Mouse (Mus musculus) hindbrain, embryonic 11.5 days (tissue): ENCODE results near the gene Stradb. TPM values are rescaled to one million over a fixed set of nuclear protein-coding genes. Genes with fewer than 3 reads are reported as not detected.
"Not testable (repeated sequence)": the region's sequence is repeated elsewhere in the genome, so short reads cannot be mapped to it uniquely, and the experiment has no call there.

ENCODE experiments used
- ATAC-seq: fragments of 200-750 bp; cut with Nextera tagmentation; 2 replicates; pipeline ENCODE4 v1.8.0; 2017; ENCODE audit warnings: mild to moderate bottlenecking, moderate TSS enrichment, moderate library complexity; ENCODE audit not compliant: low FRiP score
- DNase-seq: peaks from one replicate; pipeline ENCODE4 v3.0.0-alpha.2; 2015; ENCODE audit warnings: low spot score
- H3K27ac ChIP-seq: fragments of 300-500 bp; sonication (generic); 2 replicates; pipeline ENCODE4 v1.5.1; 2014; ENCODE audit warnings: mild to moderate bottlenecking, low read depth, low read length
- H3K27me3 ChIP-seq: fragments of 300-500 bp; sonication (generic); 2 replicates; pipeline ENCODE4 v1.6.1; 2014; ENCODE audit warnings: mild to moderate bottlenecking, low read length, moderate library complexity, mixed read lengths; ENCODE audit not compliant: control insufficient read depth, insufficient read depth
- H3K36me3 ChIP-seq: fragments of 300-500 bp; sonication (generic); 2 replicates; pipeline ENCODE4 v1.6.1; 2014; ENCODE audit warnings: mild to moderate bottlenecking, low read length, moderate library complexity, mixed read lengths; ENCODE audit not compliant: control insufficient read depth, insufficient read depth
- H3K4me1 ChIP-seq: fragments of 300-500 bp; sonication (generic); replicated peaks from 2 replicates; pipeline ENCODE4 v1.6.1; 2014; ENCODE audit warnings: low read length, mixed read lengths; ENCODE audit not compliant: control insufficient read depth, insufficient read depth
- H3K4me2 ChIP-seq: fragments of 300-500 bp; sonication (generic); replicated peaks from 2 replicates; pipeline ENCODE4 v1.6.1; 2014; ENCODE audit warnings: mild to moderate bottlenecking, low read depth, low read length
- H3K4me3 ChIP-seq: fragments of 300-500 bp; sonication (generic); 2 replicates; pipeline ENCODE4 v1.5.1; 2014; ENCODE audit warnings: low read depth, low read length
- H3K9ac ChIP-seq: fragments of 300-500 bp; sonication (generic); 2 replicates; pipeline ENCODE4 v1.6.1; 2014; ENCODE audit warnings: low read depth, low read length
- H3K9me3 ChIP-seq: fragments of 300-500 bp; sonication (generic); 2 replicates; pipeline ENCODE4 v1.6.1; 2016; ENCODE audit warnings: low read length; ENCODE audit not compliant: control insufficient read depth
- WGBS: fragments of 180-500 bp; shearing (Covaris S2); extraction: QIAGEN DNeasy Blood & Tissue Kit; methylation state at CpG from one replicate; pipeline ENCODE4 v1.1.7; 2014; 5-methylcytosine and 5-hydroxymethylcytosine counted together
- polyA plus RNA-seq: library from polyadenylated mRNA; unstranded; fragments of >200 nt; fragmentation: Nextera tagmentation; extraction: Ambion mirVana; gene quantifications from 2 replicates; pipeline ENCODE4 v1.2.1, GENCODE M21; 2014

Gene Stradb
- polyA plus RNA-seq, 1 experiment from 2014 or later: 41.7 TPM

DNA sequence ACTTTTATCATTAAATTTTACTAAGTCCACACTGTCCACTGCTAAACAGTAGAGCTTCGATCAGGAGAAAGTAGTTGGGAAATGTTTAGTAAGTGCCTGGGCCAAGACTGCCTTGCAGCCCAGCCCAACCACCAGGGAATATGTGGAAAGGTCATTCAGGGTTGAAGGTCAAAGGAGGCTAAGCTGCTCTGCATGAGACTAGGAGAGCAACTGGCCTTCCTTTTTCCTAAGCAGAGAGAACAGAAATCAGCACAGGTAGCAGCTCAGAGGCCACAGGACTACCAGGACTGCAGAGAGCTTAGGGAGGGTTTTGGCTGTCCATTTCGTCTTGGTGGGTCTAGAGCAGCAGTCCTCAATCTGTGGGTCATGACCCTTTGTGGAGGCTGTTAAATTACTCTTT lies 15.4 kb upstream of the Stradb start:
- Histone ChIP-seq H3K27ac (no peak overlapping the region), H3K4me1 (no peaks in the 10 kb centered on the region), H3K9ac (no peak overlapping the region), H3K27me3 (no peaks in the 10 kb centered on the region), H3K4me2 (no peak overlapping the region), H3K4me3 (no peak overlapping the region), H3K9me3 (no peaks in the 10 kb centered on the region), H3K36me3 (no peaks in the 10 kb centered on the region)
- WGBS: 53% methylated on average over 2 of the region's 2 CpGs
- no peak for DNase-seq
- no peak for ATAC-seq

DNA sequence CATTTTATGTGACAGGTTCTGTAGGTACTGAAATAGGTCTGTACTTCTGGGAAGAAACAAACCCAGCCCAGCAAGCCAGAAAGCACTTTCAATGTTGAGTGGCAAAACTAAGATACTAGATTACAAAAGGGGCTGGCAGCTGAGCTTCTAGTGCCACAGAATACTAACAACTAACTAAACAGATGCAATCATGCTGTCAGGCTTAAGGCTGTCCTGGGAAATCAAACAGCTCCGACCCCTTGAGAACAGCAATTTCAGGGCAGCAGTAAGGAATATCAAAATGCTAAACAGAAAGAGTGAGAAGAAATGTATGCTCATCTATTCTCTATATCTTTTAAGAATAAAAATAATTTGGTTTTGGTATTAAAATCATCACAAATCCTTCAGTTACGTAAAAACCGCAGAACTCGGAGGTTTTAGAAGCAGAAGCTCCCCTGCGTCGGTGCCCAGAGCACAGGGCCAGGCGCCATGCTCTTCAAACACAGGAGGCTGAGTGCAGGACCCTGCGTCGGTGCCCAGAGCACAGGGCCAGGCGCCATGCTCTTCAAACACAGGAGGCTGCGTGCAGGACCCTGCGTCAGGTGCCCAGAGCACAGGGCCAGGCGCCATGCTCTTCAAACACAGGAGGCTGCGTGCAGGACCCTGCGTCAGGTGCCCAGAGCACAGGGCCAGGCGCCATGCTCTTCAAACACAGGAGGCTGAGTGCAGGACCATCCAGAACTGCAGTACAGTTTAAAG lies 14.4 kb upstream of the Stradb start:
- H3K4me3 ChIP-seq, H3K4me1 ChIP-seq, H3K9ac ChIP-seq, H3K9me3 ChIP-seq, H3K36me3 ChIP-seq, H3K4me2 ChIP-seq, ATAC-seq, H3K27ac ChIP-seq, DNase-seq, H3K27me3 ChIP-seq: not testable (repeated sequence)
- WGBS: 88% methylated on average over 16 of the region's 16 CpGs

DNA sequence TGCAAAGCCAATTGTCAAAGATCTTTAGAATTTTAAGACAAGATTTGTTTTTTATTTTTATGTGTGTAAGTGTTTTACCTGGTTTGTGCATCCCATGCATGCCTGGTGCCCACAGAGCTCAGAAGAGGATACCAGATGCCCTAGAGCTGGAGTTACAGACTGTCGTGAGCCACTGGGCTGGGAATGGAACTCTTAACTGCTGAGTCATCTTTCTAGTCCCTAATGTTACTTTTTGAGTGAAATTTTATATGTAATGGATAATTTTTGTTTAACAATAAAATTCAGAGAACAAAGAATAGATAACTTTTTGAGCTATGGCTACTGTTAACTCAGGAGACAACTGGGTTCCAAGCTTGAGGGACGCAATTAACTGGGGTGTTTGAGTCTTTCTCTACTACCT lies 13.6 kb upstream of the Stradb start:
- no peak for ATAC-seq
- WGBS: 80% methylated on average over 2 of the region's 2 CpGs
- H3K9me3 ChIP-seq: no peaks in the 10 kb centered on the region

DNA sequence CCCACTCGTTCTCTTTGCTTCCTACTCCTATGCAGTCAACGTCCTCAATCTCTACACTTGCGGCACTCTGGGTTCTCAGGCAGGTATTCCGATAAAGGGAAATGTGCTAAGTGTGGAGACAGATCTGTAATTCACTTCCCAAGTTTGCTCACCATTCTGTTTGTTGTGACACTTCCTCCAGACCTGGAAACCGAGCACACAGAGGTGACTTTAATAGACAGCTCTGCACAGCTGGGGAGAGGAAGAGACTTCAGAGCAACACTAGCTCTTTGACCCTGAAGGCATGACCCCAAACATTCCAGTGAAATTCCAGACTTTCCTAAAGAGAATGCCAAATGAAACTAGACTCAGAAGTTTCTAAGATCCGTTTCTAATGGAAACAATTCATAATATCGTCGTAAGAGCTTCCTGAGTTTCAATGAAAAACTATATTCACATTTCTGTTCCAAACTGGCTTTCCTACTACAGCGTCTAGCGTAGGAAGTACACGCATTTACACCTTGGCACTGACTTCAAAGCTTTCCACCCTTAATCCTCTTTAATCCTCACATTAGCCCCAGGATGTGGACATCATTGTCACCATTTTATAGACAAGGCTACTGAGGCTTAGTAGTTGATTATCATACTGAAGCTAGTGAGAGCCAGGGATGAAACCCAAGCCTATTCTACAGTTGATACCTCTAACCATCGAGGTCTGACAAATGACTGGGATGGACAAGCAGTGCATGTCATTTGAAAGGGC lies 12.0 kb upstream of the Stradb start:
- DNase-seq: no peak

More for the DNA sequence above, 13.6 kb upstream of the Stradb start:
- Histone ChIP-seq H3K27ac (no peak overlapping the region), H3K9ac (no peak overlapping the region), H3K4me2 (no peak overlapping the region), H3K27me3 (no peaks in the 10 kb centered on the region), H3K36me3 (no peaks in the 10 kb centered on the region), H3K4me3 (no peak overlapping the region), H3K4me1 (no peaks in the 10 kb centered on the region)
- DNase-seq: no peak

DNA sequence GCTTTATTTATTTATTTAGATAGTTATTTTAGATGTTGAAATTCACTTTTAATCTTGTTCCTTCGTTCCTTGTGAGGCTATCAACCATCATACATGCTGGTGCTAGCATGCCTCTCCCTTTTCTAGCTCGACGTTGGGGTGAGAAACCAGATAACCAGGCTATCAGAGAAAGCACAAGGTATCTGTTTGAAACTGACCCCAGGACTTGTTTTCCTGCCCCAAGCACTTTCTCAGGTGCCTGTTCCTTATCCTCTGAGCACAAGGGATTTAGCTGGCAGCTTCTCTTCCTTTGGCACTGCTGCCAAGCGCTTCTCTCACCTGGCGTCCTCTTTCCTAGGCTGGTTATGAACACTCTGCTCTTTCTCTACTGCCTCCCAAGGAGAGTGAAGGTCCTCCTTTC lies 10.9 kb upstream of the Stradb start:
- no peaks in the 10 kb centered on the region for H3K4me1 ChIP-seq
- H3K27me3 ChIP-seq: no peaks in the 10 kb centered on the region
- DNase-seq: no peak
- no peaks in the 10 kb centered on the region for H3K9me3 ChIP-seq
- no peak overlapping the region for H3K27ac ChIP-seq
- H3K4me2 ChIP-seq: no peak overlapping the region
- H3K4me3 ChIP-seq: no peak overlapping the region
- no peak for ATAC-seq
- 94% methylated on average over 5 of the region's 5 CpGs for WGBS
- H3K36me3 ChIP-seq: no peaks in the 10 kb centered on the region
- no peak overlapping the region for H3K9ac ChIP-seq

More for the DNA sequence above, 12.0 kb upstream of the Stradb start:
- Histone ChIP-seq H3K9me3 (no peaks in the 10 kb centered on the region), H3K9ac (no peak overlapping the region), H3K36me3 (no peaks in the 10 kb centered on the region), H3K4me3 (no peak overlapping the region), H3K27ac (no peak overlapping the region), H3K4me1 (no peaks in the 10 kb centered on the region), H3K27me3 (no peaks in the 10 kb centered on the region), H3K4me2 (no peak overlapping the region)
- WGBS: 63% methylated on average over 12 of the region's 12 CpGs
- ATAC-seq: no peak

DNA sequence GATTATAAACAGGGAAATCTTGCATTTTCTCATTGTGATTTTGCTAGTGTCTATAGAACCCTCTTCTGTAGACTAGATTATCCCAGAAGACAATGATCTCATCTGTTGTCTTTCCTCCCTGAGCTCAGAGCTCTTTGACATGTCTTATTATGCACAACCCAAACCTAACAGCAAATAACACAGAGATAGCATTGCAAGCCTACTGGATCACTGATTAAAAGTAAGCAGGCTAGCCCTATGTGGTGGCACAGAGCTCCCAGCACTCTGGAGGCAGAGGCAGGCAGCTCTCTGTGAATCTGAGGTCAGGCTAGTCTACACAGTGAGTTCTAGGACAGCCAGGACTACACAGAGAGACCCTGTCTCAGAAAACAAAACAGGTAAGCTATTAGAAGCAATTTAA lies 10.5 kb upstream of the Stradb start:
- Histone ChIP-seq H3K9me3 (no peaks in the 10 kb centered on the region), H3K36me3 (no peaks in the 10 kb centered on the region), H3K4me2 (no peak overlapping the region), H3K9ac (no peak overlapping the region), H3K27me3 (no peaks in the 10 kb centered on the region), H3K27ac (no peak overlapping the region), H3K4me3 (no peak overlapping the region), H3K4me1 (no peaks in the 10 kb centered on the region)
- no peak for ATAC-seq
- no peak for DNase-seq

DNA sequence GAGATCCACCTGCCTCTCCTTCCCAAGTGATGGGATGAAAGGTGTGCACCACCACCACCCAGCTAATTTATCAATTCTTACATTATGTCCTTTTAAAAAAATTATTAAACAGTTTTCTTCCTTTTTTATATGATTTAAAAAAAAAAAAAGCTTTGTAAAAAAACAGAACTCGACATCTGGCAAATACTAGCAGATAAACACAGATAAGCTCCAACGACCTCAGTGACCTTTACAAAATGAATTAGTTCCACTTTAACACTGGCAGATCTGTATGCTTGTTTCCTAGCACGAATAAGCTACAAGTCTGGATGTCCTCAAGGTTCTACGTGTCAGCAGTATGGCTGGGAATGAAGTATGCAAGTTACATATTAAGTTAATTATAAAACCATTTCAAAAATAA lies 5.8 kb upstream of the Stradb start:
- H3K9me3 ChIP-seq: no peaks in the 10 kb centered on the region
- no peak overlapping the region for H3K27ac ChIP-seq
- no peak for DNase-seq
- H3K4me1 ChIP-seq: no peaks in the 10 kb centered on the region; the same call in 1 of the 2 replicates
- no peak for ATAC-seq
- no peak overlapping the region for H3K9ac ChIP-seq
- H3K36me3 ChIP-seq: no peaks in the 10 kb centered on the region
- H3K4me3 ChIP-seq: no peak overlapping the region
- H3K4me2 ChIP-seq: no peak overlapping the region
- 57% methylated on average over 4 of the region's 4 CpGs for WGBS
- no peaks in the 10 kb centered on the region for H3K27me3 ChIP-seq

DNA sequence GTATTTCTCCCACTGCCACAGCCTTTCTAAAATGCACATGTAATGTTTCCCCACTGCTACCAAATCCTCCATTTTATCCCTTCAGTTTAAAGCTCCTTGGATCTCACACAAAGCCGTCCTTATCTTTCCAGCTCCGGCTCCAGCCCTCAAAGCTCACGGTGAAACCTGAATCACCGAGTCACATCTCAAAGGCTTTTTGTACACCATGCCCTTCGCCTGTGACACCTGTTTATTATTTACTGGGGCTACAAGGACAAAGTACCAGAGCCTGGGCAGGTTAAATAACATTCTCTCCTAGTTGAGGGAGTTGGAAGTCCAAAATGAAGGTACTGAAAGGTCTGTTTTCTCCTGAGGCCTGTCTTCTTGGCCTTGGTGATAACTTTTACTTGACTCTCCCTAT lies 3.3 kb upstream of the Stradb start:
- 82% methylated on average over 5 of the region's 5 CpGs for WGBS
- DNase-seq (no peak), ATAC-seq (no peak)
- no peak overlapping the region for H3K4me3 ChIP-seq
- no peaks in the 10 kb centered on the region for H3K27me3 ChIP-seq
- H3K4me1 ChIP-seq: no peaks in the 10 kb centered on the region; the same call in none of the 2 replicates
- no peak overlapping the region for H3K27ac ChIP-seq
- no peak overlapping the region for H3K4me2 ChIP-seq
- no peaks in the 10 kb centered on the region for H3K36me3 ChIP-seq
- H3K9ac ChIP-seq: no peak overlapping the region
- H3K9me3 ChIP-seq: no peaks in the 10 kb centered on the region

DNA sequence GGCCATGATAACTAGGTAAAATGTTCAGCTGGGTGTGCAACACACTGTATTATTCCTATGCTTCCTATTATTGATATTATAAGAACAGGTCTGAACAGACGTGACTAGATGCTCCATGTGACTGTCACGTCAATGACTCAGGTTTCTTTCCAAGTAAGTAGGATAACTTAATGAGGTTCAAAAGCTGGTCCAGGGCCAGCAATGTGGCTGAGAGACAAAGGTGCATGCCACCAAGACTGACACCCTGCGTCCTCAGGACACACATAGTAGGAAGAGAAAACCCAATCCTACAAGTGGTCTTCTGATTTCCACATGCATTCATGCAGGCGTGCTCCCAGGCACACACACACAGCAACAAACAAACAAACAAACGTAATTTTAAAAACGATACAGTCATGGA lies 2.2 kb upstream of the Stradb start:
- no peak overlapping the region for H3K9ac ChIP-seq
- H3K27me3 ChIP-seq: no peaks in the 10 kb centered on the region
- no peak overlapping the region for H3K4me3 ChIP-seq
- no peaks in the 10 kb centered on the region; the same call in none of the 2 replicates for H3K4me1 ChIP-seq
- ATAC-seq: no peak
- no peaks in the 10 kb centered on the region for H3K36me3 ChIP-seq
- no peak overlapping the region for H3K4me2 ChIP-seq
- no peak overlapping the region for H3K27ac ChIP-seq
- H3K9me3 ChIP-seq: no peaks in the 10 kb centered on the region
- no peak for DNase-seq
- 88% methylated on average over 6 of the region's 6 CpGs for WGBS
